Mouse (Mus musculus) right cerebral cortex, postnatal 10 days (tissue): ENCODE results near the gene Rad54l.
A peak's percentile ranks its signal among the peaks of the same experiment; 100 is the strongest.

Experiments
- DNase-seq, 2 experiments: peaks; one replicate each; pipeline ENCODE4 v3.0.0; 2021; ENCODE audit warnings: low spot score in 2 of 2

Rad54l gene

GRCm38 (mm10) chr4:116123602-116124519 is at the start of gene Rad54l, which contains the start of gene Pomgnt1:
TSS of gene Rad54l (minus strand) at chr4:116123690.
TSS of gene Pomgnt1 (plus strand) at chr4:116123840.
- peak; percentile 91 to 92 for DNase-seq

- no peak for DNase-seq
Measured at GRCm38 (mm10) chr4:116173072-116173471, 49.6 kb upstream of the Rad54l start, which contains the start of the genes 1700042G07Rik and Gm49337. TSS of gene 1700042G07Rik (plus strand) at chr4:116173372. TSS of gene Gm49337 (plus strand) at chr4:116173384.

GRCm38 (mm10) chr4:116169353-116169672 is 45.8 kb upstream of the Rad54l start:
- no peak for DNase-seq

GRCm38 (mm10) chr4:116168617-116169352 is 45.3 kb upstream of the Rad54l start:
- peak; percentile 74 to 86 for DNase-seq

GRCm38 (mm10) chr4:116167404-116167803 is 43.9 kb upstream of the Rad54l start, which contains the start of gene Tspan1:
TSS of gene Tspan1 (minus strand) at chr4:116167601.
- DNase-seq, result peak in 1 of 2 experiments; percentile 30

- DNase-seq, result no peak
Measured at GRCm38 (mm10) chr4:116165708-116166407, 42.4 kb upstream of the Rad54l start.

- no peak for DNase-seq
Measured at GRCm38 (mm10) chr4:116164759-116165554, 41.5 kb upstream of the Rad54l start.

GRCm38 (mm10) chr4:116162142-116162541 is 38.7 kb upstream of the Rad54l start:
- DNase-seq, result peak in 1 of 2 experiments; percentile 35

- DNase-seq, result peak; percentile 83 to 91
Measured at GRCm38 (mm10) chr4:116160769-116161168, 37.3 kb upstream of the Rad54l start.

- DNase-seq, result peak; percentile 76 to 85
Measured at GRCm38 (mm10) chr4:116159912-116160311, 36.4 kb upstream of the Rad54l start.

- DNase-seq, result no peak
Measured at GRCm38 (mm10) chr4:116157882-116158281, 34.4 kb upstream of the Rad54l start.

- DNase-seq, result no peak
Measured at GRCm38 (mm10) chr4:116152702-116153101, 29.2 kb upstream of the Rad54l start.

GRCm38 (mm10) chr4:116151238-116151637 is 27.7 kb upstream of the Rad54l start, which contains the start of gene Lurap1:
TSS of gene Lurap1 (minus strand) at chr4:116151338.
- DNase-seq, result no peak

- no peak for DNase-seq
Measured at GRCm38 (mm10) chr4:116150862-116151221, 27.4 kb upstream of the Rad54l start.

- peak in 1 of 2 experiments; percentile 62 for DNase-seq
Measured at GRCm38 (mm10) chr4:116150156-116150861, 26.8 kb upstream of the Rad54l start.

GRCm38 (mm10) chr4:116149812-116150155 is 26.3 kb upstream of the Rad54l start:
- DNase-seq, result no peak

- DNase-seq, result peak; percentile 83 to 87
Measured at GRCm38 (mm10) chr4:116143891-116144717, 20.6 kb upstream of the Rad54l start.

- peak; percentile 47 to 53 for DNase-seq
Measured at GRCm38 (mm10) chr4:116143317-116143811, 19.9 kb upstream of the Rad54l start.

GRCm38 (mm10) chr4:116142269-116142668 is 18.8 kb upstream of the Rad54l start:
- no peak for DNase-seq
